ENCODE assay signal across 30 mouse cellular contexts in the genomic region with DNA sequence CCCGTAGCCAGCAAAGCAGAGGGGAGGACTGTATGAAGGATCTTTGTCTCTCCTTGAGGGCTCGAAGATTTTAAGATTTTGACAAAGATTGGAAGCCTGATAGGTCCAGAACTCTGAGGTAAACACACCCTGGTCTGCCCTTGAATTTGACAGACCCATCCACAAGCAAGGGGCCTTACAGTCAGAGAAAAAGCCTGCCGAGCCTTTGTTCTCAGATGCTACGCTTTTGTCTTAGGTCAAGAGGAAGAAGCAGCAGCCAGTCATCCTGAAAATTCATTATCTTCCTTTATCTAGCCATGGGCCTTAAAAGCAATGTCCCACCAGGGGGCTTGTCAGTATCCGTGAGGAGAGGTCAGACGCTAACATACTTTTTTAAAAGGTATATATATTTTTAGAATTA. TPM values are rescaled to one million over a fixed set of nuclear protein-coding genes. Genes with fewer than 3 reads are reported as not detected.
"Had no signal": no experiment of that assay in that cellular context is flagged by ENCODE, and none has a peak within 500 bp of the region (broad histone marks: within the 10 kb centered on the region; RNA-seq: fewer than 3 reads in every experiment).

No protein-coding gene starts in this region.

- H3K9ac ChIP-seq: limb, embryonic 13.5 days; liver, embryonic 12.5 days; liver, embryonic 15.5 days; lung, embryonic 15.5 days; midbrain, embryonic 12.5 days had no signal

- H3K27ac ChIP-seq: limb, embryonic 10.5 days; limb, embryonic 13.5 days; liver, embryonic 12.5 days; liver, embryonic 15.5 days; lung, embryonic 15.5 days; midbrain, embryonic 12.5 days; stomach, postnatal 0 days had no signal

- ATAC-seq: liver, embryonic 12.5 days had no signal

- DNase-seq: kidney, adult 18-20 months; kidney, adult 9 months; kidney, postnatal 14 days; kidney, postnatal 4 days; layer of hippocampus, postnatal 36 days; liver; lung, adult 18-20 months; lung, postnatal 10 days; right cerebral cortex, adult 18-20 months; right cerebral cortex, postnatal 14 days; right cerebral cortex, postnatal 4 days; thymus, adult 2 months; thymus, postnatal 14 days; thymus, postnatal 4 days had no signal

- H3K4me2 ChIP-seq: limb, embryonic 13.5 days; liver, embryonic 12.5 days; liver, embryonic 15.5 days; lung, embryonic 15.5 days; midbrain, embryonic 12.5 days had no signal

- H3K36me3 ChIP-seq: limb, embryonic 13.5 days; liver, embryonic 15.5 days; lung, embryonic 15.5 days; midbrain, embryonic 12.5 days had no signal

- H3K9me3 ChIP-seq: limb, embryonic 10.5 days; limb, embryonic 13.5 days; liver, embryonic 12.5 days; liver, embryonic 15.5 days; lung, embryonic 15.5 days; megakaryocyte, embryonic 14.5 days; midbrain, embryonic 12.5 days had no signal

- H3K27me3 ChIP-seq: limb, embryonic 13.5 days; liver, embryonic 12.5 days; liver, embryonic 15.5 days; lung, embryonic 15.5 days; megakaryocyte, embryonic 14.5 days; midbrain, embryonic 12.5 days had no signal

- H3K4me3 ChIP-seq: limb, embryonic 10.5 days; limb, embryonic 13.5 days; liver, embryonic 12.5 days; liver, embryonic 15.5 days; lung, embryonic 15.5 days; megakaryocyte, embryonic 14.5 days; midbrain, embryonic 12.5 days had no signal

RNA-seq across cellular contexts. Expression of a gene that starts 39.4 kb away (rescaled TPM):
- total RNA-seq: layer of hippocampus, adult 18-20 months; layer of hippocampus, postnatal 36 days had no signal
- polyA plus RNA-seq: limb, embryonic 10.5 days; liver, embryonic 12.5 days; liver, embryonic 15.5 days had no signal

RNA-seq across cellular contexts. Expression of a gene that starts 45.2 kb away (rescaled TPM):
- total RNA-seq: layer of hippocampus, adult 18-20 months; layer of hippocampus, postnatal 10 days; layer of hippocampus, postnatal 36 days; left cerebral cortex, adult 8-10 months; left cerebral cortex, postnatal 14 days; midbrain, postnatal 0 days had no signal
- polyA plus RNA-seq: kidney, embryonic 16.5 days; limb, embryonic 10.5 days; limb, embryonic 13.5 days; liver, embryonic 12.5 days; liver, embryonic 15.5 days; lung, embryonic 15.5 days; midbrain, embryonic 12.5 days; midbrain, postnatal 0 days; neural tube, embryonic 14.5 days; stomach, embryonic 14.5 days; stomach, postnatal 0 days; thymus, adult 2 months had no signal
